In genomic region chr2:75089616-75090015, GRCm38 (mm10) we compare ENCODE assay signal across 23 mouse cellular contexts.
DNase-seq lines count a peak whose midpoint lies in the region; ATAC-seq and TF ChIP-seq lines count a peak whose summit lies in the region.
"Had no signal": no experiment of that assay in that cellular context is flagged by ENCODE, and none has a peak within 500 bp of the region (broad histone marks: within the 10 kb centered on the region; RNA-seq: fewer than 3 reads in every experiment).

No protein-coding gene starts in this region.

- no peak for TF ChIP-seq EP300 in liver, postnatal 0 days (IDR thresholded peaks at IDR 0.05; ENCODE audit: low read depth)

- H3K36me3 ChIP-seq in kidney, embryonic 16.5 days (ENCODE audit: insufficient read depth, low read length): no peaks in the 10 kb centered on the region
- H3K36me3 ChIP-seq in limb, embryonic 10.5 days: no peaks in the 10 kb centered on the region
- H3K36me3 ChIP-seq in liver, postnatal 0 days (replicated peaks; ENCODE audit: insufficient read depth, low read length): no peaks in the 10 kb centered on the region
- H3K36me3 ChIP-seq: embryonic facial prominence, embryonic 12.5 days; midbrain, embryonic 10.5 days had no signal

- H3K4me1 ChIP-seq in kidney, embryonic 16.5 days (ENCODE audit: insufficient read depth, low read length): peaks cover 37% of the 10 kb centered on the region
- peaks cover 54% of the 10 kb centered on the region for H3K4me1 ChIP-seq in limb, embryonic 10.5 days
- peaks cover 3% of the 10 kb centered on the region; the same call in 1 of the 2 replicates for H3K4me1 ChIP-seq in liver, postnatal 0 days (ENCODE audit: insufficient read depth)
- H3K4me1 ChIP-seq: forebrain, embryonic 13.5 days had no signal

- DNase-seq in kidney, postnatal 14 days: no peak
- DNase-seq in embryo, embryonic 10.5 days (ENCODE audit: low spot score): peak; percentile 82
- DNase-seq in limb, embryonic 10.5 days (ENCODE audit: low spot score): no peak
- no peak for DNase-seq in liver, postnatal 0 days
- no peak for DNase-seq in c-Kit-positive CD71-positive TER-119-positive erythroid progenitor cells, embryonic 14.5 days (ENCODE audit: low spot score)
- no peak for DNase-seq in retina, embryonic 14.5 days (ENCODE audit: low spot score)
- DNase-seq in natural killer cell, adult 2 months (ENCODE audit: low spot score in 2 of 2): no peak
- DNase-seq: adrenal gland, postnatal 14 days; cerebellum, adult 11-12 months; cerebellum, postnatal 14 days; gastrocnemius, postnatal 10 days; heart, adult 2 months; kidney, postnatal 36 days; left cerebral cortex, postnatal 4 days; lung, adult 2 months; lung, postnatal 4 days; right cerebral cortex, postnatal 25 days had no signal

- H3K9ac ChIP-seq in kidney, embryonic 16.5 days (replicated peaks; ENCODE audit: low read length): no peak overlapping the region
- no peak overlapping the region for H3K9ac ChIP-seq in liver, postnatal 0 days (replicated peaks)
- H3K9ac ChIP-seq: embryonic facial prominence, embryonic 12.5 days; forebrain, embryonic 13.5 days had no signal

- H3K4me2 ChIP-seq in kidney, embryonic 16.5 days (replicated peaks; ENCODE audit: low read depth, low read length): 0 out of 2 replicates have a peak overlapping the region, but pooled peaks have one; percentile 1
- H3K4me2 ChIP-seq in liver, postnatal 0 days (ENCODE audit: low read depth, low read length): peak overlapping the region; percentile 35
- H3K4me2 ChIP-seq: embryonic facial prominence, embryonic 12.5 days; forebrain, embryonic 13.5 days had no signal

- TF ChIP-seq CTCF in liver, postnatal 0 days (IDR thresholded peaks at IDR 0.05; ENCODE audit: low read depth): no peak

- no peak overlapping the region for H3K4me3 ChIP-seq in kidney, embryonic 16.5 days (ENCODE audit: low read length)
- H3K4me3 ChIP-seq in limb, embryonic 10.5 days: peak overlapping the region; percentile 13; the same call in 1 of the 2 replicates
- H3K4me3 ChIP-seq in liver, postnatal 0 days (ENCODE audit: low read depth, low read length): peak overlapping the region; percentile 3; the same call in 1 of the 2 replicates
- H3K4me3 ChIP-seq: embryonic facial prominence, embryonic 12.5 days; erythroblast, embryonic 14.5 days; forebrain, embryonic 13.5 days; heart, adult 2 months; left cerebral cortex, adult 2 months; midbrain, embryonic 10.5 days had no signal

- no peaks in the 10 kb centered on the region for H3K27me3 ChIP-seq in kidney, embryonic 16.5 days (ENCODE audit: insufficient read depth, low read length)
- no peaks in the 10 kb centered on the region for H3K27me3 ChIP-seq in limb, embryonic 10.5 days (ENCODE audit: low read depth, poor library complexity, severe bottlenecking)
- H3K27me3 ChIP-seq in liver, postnatal 0 days (ENCODE audit: insufficient read depth, low read length): no peaks in the 10 kb centered on the region
- H3K27me3 ChIP-seq: embryonic facial prominence, embryonic 12.5 days; forebrain, embryonic 13.5 days had no signal

- WGBS in kidney, embryonic 16.5 days: 10% methylated on average over 6 of the region's 6 CpGs
- 3% methylated on average over 6 of the region's 6 CpGs for WGBS in limb, embryonic 10.5 days
- 28% methylated on average over 6 of the region's 6 CpGs for WGBS in liver, postnatal 0 days (ENCODE audit: insufficient replicate concordance)

- H3K27ac ChIP-seq in kidney, embryonic 16.5 days (ENCODE audit: low read length): no peak overlapping the region
- H3K27ac ChIP-seq in limb, embryonic 10.5 days: 0 out of 2 replicates have a peak overlapping the region, but pooled peaks have one; percentile 1
- no peak overlapping the region for H3K27ac ChIP-seq in liver, postnatal 0 days (ENCODE audit: low read depth)
- H3K27ac ChIP-seq: embryonic facial prominence, embryonic 12.5 days; forebrain, embryonic 13.5 days; heart, adult 2 months; left cerebral cortex, adult 2 months; midbrain, embryonic 10.5 days had no signal

- ATAC-seq in kidney, embryonic 16.5 days (ENCODE audit: low FRiP score, low TSS enrichment): no peak
- ATAC-seq in liver, postnatal 0 days: 0 out of 2 replicates have a peak, but pooled peaks have one; percentile 41
- ATAC-seq: forebrain, embryonic 13.5 days had no signal

- H3K9me3 ChIP-seq in kidney, embryonic 16.5 days (ENCODE audit: low read length): no peaks in the 10 kb centered on the region
- no peaks in the 10 kb centered on the region for H3K9me3 ChIP-seq in limb, embryonic 10.5 days (replicated peaks)
- no peaks in the 10 kb centered on the region for H3K9me3 ChIP-seq in liver, postnatal 0 days (ENCODE audit: low read length)
- H3K9me3 ChIP-seq: embryonic facial prominence, embryonic 12.5 days; forebrain, embryonic 13.5 days; midbrain, embryonic 10.5 days had no signal
